Mouse (Mus musculus): ENCODE measurements at regions not wholly inside any gene's neighbourhood (a gene's known extent, or its start where the extent isn't known, plus 50 kb on each side); places are given as distances from the start of the nearest gene placed in this dataset.

- Histone ChIP-seq H3K27me3 (ENCODE audit: control insufficient read depth, insufficient read depth, insufficient read length) (no peaks in the 10 kb centered on the region), H3K4me2 (ENCODE audit: low read depth) (no peak overlapping the region), H3K4me3 (no peak overlapping the region), H3K79me2 (ENCODE audit: control insufficient read depth, insufficient read depth) (no peaks in the 10 kb centered on the region), H3K36me3 (ENCODE audit: control insufficient read depth, insufficient read depth) (no peaks in the 10 kb centered on the region), H3ac (ENCODE audit: control insufficient read depth, insufficient read length) (no peak overlapping the region)
- TF ChIP-seq MYOG (IDR thresholded peaks at IDR 0.05; ENCODE audit: control insufficient read depth in 1 of 3, insufficient read depth in 1 of 3, insufficient read length in 2 of 3, low read depth in 2 of 3) = peak in 1 of 3 experiments; percentile 74
- no peak for TF ChIP-seq POLR2AphosphoS2 (IDR thresholded peaks at IDR 0.05; ENCODE audit: insufficient read length, low read depth)
- no peak for TF ChIP-seq SRF (IDR thresholded peaks at IDR 0.05; ENCODE audit: control insufficient read depth, insufficient read length, low read depth)
- no peak for TF ChIP-seq POLR2A (IDR thresholded peaks at IDR 0.05; ENCODE audit: insufficient read length, low read depth)
- TF ChIP-seq E2F4 (IDR thresholded peaks at IDR 0.05; ENCODE audit: insufficient read depth) = no peak
- TF ChIP-seq MAX (IDR thresholded peaks at IDR 0.05; ENCODE audit: low read depth) = no peak
- TF ChIP-seq TCF12 (IDR thresholded peaks at IDR 0.05; ENCODE audit: insufficient read depth, poor library complexity, severe bottlenecking) = no peak
- no peak for TF ChIP-seq REST (IDR thresholded peaks at IDR 0.05; ENCODE audit: insufficient read depth, insufficient read length)
- no peak for TF ChIP-seq CEBPB (IDR thresholded peaks at IDR 0.05; ENCODE audit: insufficient read depth, poor library complexity, severe bottlenecking)
- TF ChIP-seq MYOD1 (IDR thresholded peaks at IDR 0.05; ENCODE audit: control insufficient read depth in 1 of 3, insufficient read length in 2 of 3, low read depth in 2 of 3) = peak in 2 of 3 experiments; percentile 60 to 61
- TF ChIP-seq USF1 (IDR thresholded peaks at IDR 0.05; ENCODE audit: low read depth) = no peak
- TF ChIP-seq TCF3 (IDR thresholded peaks at IDR 0.05; ENCODE audit: insufficient read length, low read depth) = peak; percentile 13
Observed at GRCm38 (mm10) chr1:43358191-43358590, 86.2 kb upstream of the Nck2 start.

- Histone ChIP-seq H3K27me3 (ENCODE audit: control insufficient read depth, insufficient read depth, insufficient read length) (no peaks in the 10 kb centered on the region), H3K79me2 (ENCODE audit: control insufficient read depth, insufficient read depth) (no peaks in the 10 kb centered on the region), H3ac (ENCODE audit: control insufficient read depth, insufficient read length) (no peak overlapping the region), H3K36me3 (ENCODE audit: control insufficient read depth, insufficient read depth) (no peaks in the 10 kb centered on the region), H3K4me3 (no peak overlapping the region), H3K4me2 (ENCODE audit: low read depth) (no peak overlapping the region)
- TF ChIP-seq SRF (IDR thresholded peaks at IDR 0.05; ENCODE audit: control insufficient read depth, insufficient read length, low read depth) (no peak), MYOG (IDR thresholded peaks at IDR 0.05; ENCODE audit: control insufficient read depth in 1 of 3, insufficient read depth in 1 of 3, insufficient read length in 2 of 3, low read depth in 2 of 3) (no peak), TCF3 (IDR thresholded peaks at IDR 0.05; ENCODE audit: insufficient read length, low read depth) (no peak), POLR2A (IDR thresholded peaks at IDR 0.05; ENCODE audit: insufficient read length, low read depth) (no peak), MAX (IDR thresholded peaks at IDR 0.05; ENCODE audit: low read depth) (no peak), TCF12 (IDR thresholded peaks at IDR 0.05; ENCODE audit: insufficient read depth, poor library complexity, severe bottlenecking) (no peak)
Observed at GRCm38 (mm10) chr1:43359662-43360061, 84.7 kb upstream of the Nck2 start.

- no peak overlapping the region for H3K4me3 ChIP-seq
- H3ac ChIP-seq (ENCODE audit: control insufficient read depth, insufficient read length) = no peak overlapping the region
- TF ChIP-seq TCF12 (IDR thresholded peaks at IDR 0.05; ENCODE audit: insufficient read depth, poor library complexity, severe bottlenecking) = no peak
- TF ChIP-seq SRF (IDR thresholded peaks at IDR 0.05; ENCODE audit: control insufficient read depth, insufficient read length, low read depth) = no peak
- no peak for TF ChIP-seq MYOG (IDR thresholded peaks at IDR 0.05; ENCODE audit: control insufficient read depth in 1 of 3, insufficient read depth in 1 of 3, insufficient read length in 2 of 3, low read depth in 2 of 3)
- TF ChIP-seq MYOD1 (IDR thresholded peaks at IDR 0.05; ENCODE audit: control insufficient read depth in 1 of 3, insufficient read length in 2 of 3, low read depth in 2 of 3) = no peak
- TF ChIP-seq POLR2AphosphoS2 (IDR thresholded peaks at IDR 0.05; ENCODE audit: insufficient read length, low read depth) = no peak
- no peak for TF ChIP-seq POLR2A (IDR thresholded peaks at IDR 0.05; ENCODE audit: insufficient read length, low read depth)
- H3K79me2 ChIP-seq (ENCODE audit: control insufficient read depth, insufficient read depth) = no peaks in the 10 kb centered on the region
- no peaks in the 10 kb centered on the region for H3K27me3 ChIP-seq (ENCODE audit: control insufficient read depth, insufficient read depth, insufficient read length)
- H3K36me3 ChIP-seq (ENCODE audit: control insufficient read depth, insufficient read depth) = no peaks in the 10 kb centered on the region
- H3K4me2 ChIP-seq (ENCODE audit: low read depth) = no peak overlapping the region
Observed at GRCm38 (mm10) chr1:43360291-43360690, 84.1 kb upstream of the Nck2 start.

DNA sequence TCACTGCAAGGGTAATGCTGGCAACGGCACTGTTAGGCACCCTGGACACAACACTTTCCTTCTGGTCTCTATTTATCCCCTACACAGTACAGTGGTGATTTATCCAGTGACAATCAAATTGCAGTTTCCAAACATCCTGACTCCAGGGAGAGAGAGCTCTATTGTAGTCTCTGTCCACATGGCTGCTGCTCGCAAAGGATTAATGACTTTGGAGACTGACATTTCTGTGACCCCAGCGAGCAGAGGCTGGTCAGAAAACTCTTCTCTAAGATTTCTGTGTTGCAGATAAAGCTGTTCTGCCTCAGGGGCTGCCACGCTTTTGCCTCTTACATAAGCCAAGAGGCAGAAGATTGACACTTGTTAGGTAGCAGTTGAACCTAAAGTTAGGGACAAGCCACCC is 83.6 kb upstream of the Nck2 start:
- no peak for TF ChIP-seq POLR2AphosphoS2 (IDR thresholded peaks at IDR 0.05; ENCODE audit: insufficient read length, low read depth)
- TF ChIP-seq USF1 (IDR thresholded peaks at IDR 0.05; ENCODE audit: low read depth) = no peak
- TF ChIP-seq MAX (IDR thresholded peaks at IDR 0.05; ENCODE audit: low read depth) = no peak
- no peak for TF ChIP-seq TCF12 (IDR thresholded peaks at IDR 0.05; ENCODE audit: insufficient read depth, poor library complexity, severe bottlenecking)
- TF ChIP-seq POLR2A (IDR thresholded peaks at IDR 0.05; ENCODE audit: insufficient read length, low read depth) = no peak
- no peak for TF ChIP-seq MYOG (IDR thresholded peaks at IDR 0.05; ENCODE audit: control insufficient read depth in 1 of 3, insufficient read depth in 1 of 3, insufficient read length in 2 of 3, low read depth in 2 of 3)
- no peak for TF ChIP-seq MYOD1 (IDR thresholded peaks at IDR 0.05; ENCODE audit: control insufficient read depth in 1 of 3, insufficient read length in 2 of 3, low read depth in 2 of 3)
- TF ChIP-seq SRF (IDR thresholded peaks at IDR 0.05; ENCODE audit: control insufficient read depth, insufficient read length, low read depth) = no peak
- TF ChIP-seq TCF3 (IDR thresholded peaks at IDR 0.05; ENCODE audit: insufficient read length, low read depth) = no peak
- TF ChIP-seq CEBPB (IDR thresholded peaks at IDR 0.05; ENCODE audit: insufficient read depth, poor library complexity, severe bottlenecking) = no peak
- TF ChIP-seq REST (IDR thresholded peaks at IDR 0.05; ENCODE audit: insufficient read depth, insufficient read length) = no peak
- TF ChIP-seq E2F4 (IDR thresholded peaks at IDR 0.05; ENCODE audit: insufficient read depth) = no peak
- no peaks in the 10 kb centered on the region for H3K36me3 ChIP-seq (ENCODE audit: control insufficient read depth, insufficient read depth)
- H3ac ChIP-seq (ENCODE audit: control insufficient read depth, insufficient read length) = no peak overlapping the region
- H3K79me2 ChIP-seq (ENCODE audit: control insufficient read depth, insufficient read depth) = no peaks in the 10 kb centered on the region
- H3K4me3 ChIP-seq = no peak overlapping the region
- peak overlapping the region; percentile 35 for H3K4me2 ChIP-seq (ENCODE audit: low read depth)
- no peaks in the 10 kb centered on the region for H3K27me3 ChIP-seq (ENCODE audit: control insufficient read depth, insufficient read depth, insufficient read length)

- Histone ChIP-seq H3K4me3 (no peak overlapping the region), H3K79me2 (ENCODE audit: control insufficient read depth, insufficient read depth) (no peaks in the 10 kb centered on the region), H3K36me3 (ENCODE audit: control insufficient read depth, insufficient read depth) (no peaks in the 10 kb centered on the region), H3ac (ENCODE audit: control insufficient read depth, insufficient read length) (no peak overlapping the region), H3K4me2 (ENCODE audit: low read depth) (peak overlapping the region; percentile 35), H3K27me3 (ENCODE audit: control insufficient read depth, insufficient read depth, insufficient read length) (no peaks in the 10 kb centered on the region)
- TF ChIP-seq CEBPB (IDR thresholded peaks at IDR 0.05; ENCODE audit: insufficient read depth, poor library complexity, severe bottlenecking) = no peak
- TF ChIP-seq TCF3 (IDR thresholded peaks at IDR 0.05; ENCODE audit: insufficient read length, low read depth) = no peak
- no peak for TF ChIP-seq USF1 (IDR thresholded peaks at IDR 0.05; ENCODE audit: low read depth)
- TF ChIP-seq MAX (IDR thresholded peaks at IDR 0.05; ENCODE audit: low read depth) = no peak
- TF ChIP-seq MYOG (IDR thresholded peaks at IDR 0.05; ENCODE audit: control insufficient read depth in 1 of 3, insufficient read depth in 1 of 3, insufficient read length in 2 of 3, low read depth in 2 of 3) = no peak
- no peak for TF ChIP-seq SRF (IDR thresholded peaks at IDR 0.05; ENCODE audit: control insufficient read depth, insufficient read length, low read depth)
- no peak for TF ChIP-seq POLR2AphosphoS2 (IDR thresholded peaks at IDR 0.05; ENCODE audit: insufficient read length, low read depth)
- TF ChIP-seq POLR2A (IDR thresholded peaks at IDR 0.05; ENCODE audit: insufficient read length, low read depth) = no peak
- TF ChIP-seq MYOD1 (IDR thresholded peaks at IDR 0.05; ENCODE audit: control insufficient read depth in 1 of 3, insufficient read length in 2 of 3, low read depth in 2 of 3) = no peak
- no peak for TF ChIP-seq E2F4 (IDR thresholded peaks at IDR 0.05; ENCODE audit: insufficient read depth)
Observed at GRCm38 (mm10) chr1:43361455-43361863, 82.9 kb upstream of the Nck2 start.

Data from myocyte (in vitro differentiated cells).